Mouse (Mus musculus) intestine, embryonic 15.5 days (tissue): ENCODE data around the gene Plekho1. TPM values are rescaled to one million over a fixed set of nuclear protein-coding genes. Genes with fewer than 3 reads are reported as not detected.

Experiments used
- ATAC-seq: fragments of 200-750 bp; cut with Nextera tagmentation; 2 replicates; pipeline ENCODE4 v1.8.0; 2017; ENCODE audit warnings: moderate TSS enrichment, moderate library complexity
- H3K27ac ChIP-seq: fragments of 300-500 bp; sonication (generic); 2 replicates; pipeline ENCODE4 v1.5.1; 2015; ENCODE audit warnings: mild to moderate bottlenecking, inconsistent platforms
- H3K27me3 ChIP-seq: fragments of 300-500 bp; sonication (generic); replicated peaks from 2 replicates; pipeline ENCODE4 v1.6.1; 2015; ENCODE audit warnings: inconsistent platforms
- H3K36me3 ChIP-seq: fragments of 300-500 bp; sonication (generic); 2 replicates; pipeline ENCODE4 v1.6.1; 2015; ENCODE audit warnings: inconsistent platforms
- H3K4me1 ChIP-seq: fragments of 300-500 bp; sonication (generic); replicated peaks from 2 replicates; pipeline ENCODE4 v1.6.1; 2015; ENCODE audit warnings: inconsistent platforms
- H3K4me2 ChIP-seq: fragments of 300-500 bp; sonication (generic); replicated peaks from 2 replicates; pipeline ENCODE4 v1.6.1; 2015; ENCODE audit warnings: mild to moderate bottlenecking, inconsistent platforms
- H3K4me3 ChIP-seq: fragments of 300-500 bp; sonication (generic); replicated peaks from 2 replicates; pipeline ENCODE4 v1.5.1; 2015; ENCODE audit warnings: inconsistent platforms
- H3K9ac ChIP-seq: fragments of 300-500 bp; sonication (generic); 2 replicates; pipeline ENCODE4 v1.6.1; 2015; ENCODE audit warnings: inconsistent platforms
- H3K9me3 ChIP-seq: fragments of 300-500 bp; sonication (generic); 2 replicates; pipeline ENCODE4 v1.6.1; 2016; ENCODE audit warnings: inconsistent platforms
- WGBS: fragments of 180-500 bp; shearing (Covaris S2); methylation state at CpG from one replicate; pipeline ENCODE4 v1.1.7; 2015; 5-methylcytosine and 5-hydroxymethylcytosine counted together
- polyA plus RNA-seq: library from polyadenylated mRNA; unstranded; fragments of >200 nt; fragmentation: Nextera tagmentation; extraction: Ambion mirVana; gene quantifications from 2 replicates; pipeline ENCODE4 v1.2.1, GENCODE M21; 2015

Plekho1 gene
- polyA plus RNA-seq, 1 experiment from 2014 or later: 30.1 TPM

- no peaks in the 10 kb centered on the region for H3K4me1 ChIP-seq
- H3K9ac ChIP-seq: no peak overlapping the region
- no peak overlapping the region for H3K27ac ChIP-seq
- no peaks in the 10 kb centered on the region for H3K9me3 ChIP-seq
- no peak overlapping the region for H3K4me2 ChIP-seq
- no peaks in the 10 kb centered on the region for H3K27me3 ChIP-seq
- WGBS: 76% methylated on average over 14 of the region's 14 CpGs
- H3K36me3 ChIP-seq: no peaks in the 10 kb centered on the region
- ATAC-seq: no peak
- no peak overlapping the region for H3K4me3 ChIP-seq
Measured at GRCm38 (mm10) chr3:96000080-96000632, 4.4 kb upstream of the Plekho1 start.

- Histone ChIP-seq H3K27ac (no peak overlapping the region), H3K9me3 (no peaks in the 10 kb centered on the region), H3K27me3 (no peaks in the 10 kb centered on the region), H3K9ac (no peak overlapping the region), H3K4me1 (no peaks in the 10 kb centered on the region), H3K4me3 (no peak overlapping the region), H3K36me3 (no peaks in the 10 kb centered on the region), H3K4me2 (no peak overlapping the region)
- WGBS: 69% methylated on average over 12 of the region's 12 CpGs
- ATAC-seq: no peak
Measured at GRCm38 (mm10) chr3:95999308-96000079, 3.7 kb upstream of the Plekho1 start.

DNA sequence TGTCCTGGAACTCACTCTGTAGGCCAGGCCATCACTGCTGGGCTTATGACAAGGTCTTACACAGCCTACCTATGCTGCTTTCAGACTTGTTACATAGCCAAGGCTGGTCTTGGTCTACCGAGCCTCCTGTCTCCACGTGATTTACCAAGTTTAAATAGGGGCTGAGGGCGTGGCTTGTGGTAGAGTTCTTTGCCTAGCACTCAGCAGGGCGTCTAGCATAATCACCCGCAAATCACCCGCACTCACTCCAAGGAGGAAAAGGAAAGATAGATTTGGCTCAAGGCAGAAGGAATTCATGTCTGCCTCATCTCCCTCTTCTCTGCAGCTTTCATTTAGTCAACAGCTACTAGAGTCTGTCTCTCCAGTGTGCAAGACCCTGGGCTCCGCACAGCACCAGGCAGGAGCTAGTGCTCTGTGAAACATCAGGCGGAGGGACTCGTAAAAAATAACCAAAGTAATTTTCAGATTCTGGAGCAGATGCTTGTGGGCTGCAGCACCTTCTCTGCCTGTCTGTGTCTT, 1.5 kb upstream of the Plekho1 start:
- no peak overlapping the region for H3K9ac ChIP-seq
- no peak for ATAC-seq
- peaks cover 12% of the 10 kb centered on the region; the same call in 1 of the 2 replicates for H3K4me1 ChIP-seq
- 21% methylated on average over 9 of the region's 9 CpGs for WGBS
- 0 out of 2 replicates have a peak, but pooled peaks cover 2% of the 10 kb centered on the region for H3K36me3 ChIP-seq
- H3K9me3 ChIP-seq: no peaks in the 10 kb centered on the region
- peak overlapping the region; percentile 84 for H3K4me2 ChIP-seq
- no peaks in the 10 kb centered on the region for H3K27me3 ChIP-seq
- peak overlapping the region; percentile 6; the same call in 1 of the 2 replicates for H3K27ac ChIP-seq
- H3K4me3 ChIP-seq: 0 out of 2 replicates have a peak overlapping the region, but pooled peaks have one; percentile 77

DNA sequence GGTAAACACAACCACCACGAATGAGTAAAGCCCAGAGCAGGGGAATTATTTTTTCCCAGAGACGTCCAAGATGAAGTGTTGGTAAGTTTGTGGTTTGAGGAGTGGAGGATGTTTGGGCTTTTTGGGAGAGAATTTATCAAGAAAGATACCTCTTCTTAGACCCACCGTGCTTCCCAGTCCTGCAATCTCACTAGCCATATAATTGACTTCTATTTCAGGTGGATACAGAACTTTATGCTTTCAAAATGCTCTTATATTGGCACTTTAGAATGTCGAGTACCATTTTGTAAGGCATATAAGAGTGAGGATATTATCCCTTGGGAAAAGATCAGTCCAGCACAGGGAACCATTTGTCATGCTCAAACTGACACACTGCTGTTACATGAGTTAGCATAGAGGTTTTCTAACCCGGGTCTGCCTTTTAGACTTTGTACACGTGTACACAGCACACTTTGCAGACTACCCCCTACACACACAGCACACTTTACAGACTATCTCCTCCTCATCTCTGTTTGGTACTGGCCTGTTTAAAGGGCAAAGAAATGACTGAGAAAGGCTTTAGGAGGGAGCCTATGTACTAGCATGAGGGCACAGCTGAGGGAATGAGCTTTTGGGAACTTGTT, 761 bp upstream of the Plekho1 start:
- Histone ChIP-seq H3K9me3 (no peaks in the 10 kb centered on the region), H3K27me3 (no peaks in the 10 kb centered on the region), H3K4me2 (peak overlapping the region; percentile 84), H3K27ac (peak overlapping the region; percentile 97), H3K9ac (peak overlapping the region; percentile 81; the same call in 1 of the 2 replicates), H3K4me1 (peaks cover 14% of the 10 kb centered on the region; the same call in 1 of the 2 replicates), H3K4me3 (peak overlapping the region; percentile 77), H3K36me3 (0 out of 2 replicates have a peak, but pooled peaks cover 3% of the 10 kb centered on the region)
- 12% methylated on average over 6 of the region's 6 CpGs for WGBS
- ATAC-seq: no peak

- Histone ChIP-seq H3K4me3 (peak overlapping the region; percentile 77), H3K4me2 (peak overlapping the region; percentile 84), H3K9ac (peak overlapping the region; percentile 81), H3K36me3 (0 out of 2 replicates have a peak, but pooled peaks cover 3% of the 10 kb centered on the region), H3K27ac (peak overlapping the region; percentile 97), H3K4me1 (peaks cover 14% of the 10 kb centered on the region; the same call in 1 of the 2 replicates), H3K27me3 (no peaks in the 10 kb centered on the region), H3K9me3 (no peaks in the 10 kb centered on the region)
- WGBS: 2% methylated on average over 51 of the region's 51 CpGs
- peak; percentile 74 for ATAC-seq
Measured at GRCm38 (mm10) chr3:95994975-95995801, 613 bp downstream of the Plekho1 start.

- 0 out of 2 replicates have a peak, but pooled peaks cover 3% of the 10 kb centered on the region for H3K36me3 ChIP-seq
- peaks cover 16% of the 10 kb centered on the region; the same call in 1 of the 2 replicates for H3K4me1 ChIP-seq
- H3K4me3 ChIP-seq: peak overlapping the region; percentile 77
Measured at GRCm38 (mm10) chr3:95994381-95994846, 1.4 kb downstream of the Plekho1 start.

GRCm38 (mm10) chr3:95993881-95994280, 1.9 kb downstream of the Plekho1 start:
- no peak for ATAC-seq
- peak overlapping the region; percentile 84 for H3K4me2 ChIP-seq
- peak overlapping the region; percentile 77 for H3K4me3 ChIP-seq
- peak overlapping the region; percentile 81 for H3K9ac ChIP-seq
- peak overlapping the region; percentile 97 for H3K27ac ChIP-seq
- 20% methylated on average over 4 of the region's 4 CpGs for WGBS
- H3K4me1 ChIP-seq: peaks cover 20% of the 10 kb centered on the region; the same call in 1 of the 2 replicates
- 0 out of 2 replicates have a peak, but pooled peaks cover 3% of the 10 kb centered on the region for H3K36me3 ChIP-seq
- H3K27me3 ChIP-seq: no peaks in the 10 kb centered on the region
- H3K9me3 ChIP-seq: no peaks in the 10 kb centered on the region

More at GRCm38 (mm10) chr3:95994381-95994846, 1.4 kb downstream of the Plekho1 start:
- no peaks in the 10 kb centered on the region for H3K27me3 ChIP-seq
- H3K4me2 ChIP-seq: peak overlapping the region; percentile 84
- peak overlapping the region; percentile 81 for H3K9ac ChIP-seq
- WGBS: 17% methylated on average over 6 of the region's 6 CpGs
- 0 out of 2 replicates have a peak, but pooled peaks have one; percentile 1 for ATAC-seq
- no peaks in the 10 kb centered on the region for H3K9me3 ChIP-seq
- H3K27ac ChIP-seq: peak overlapping the region; percentile 97

DNA sequence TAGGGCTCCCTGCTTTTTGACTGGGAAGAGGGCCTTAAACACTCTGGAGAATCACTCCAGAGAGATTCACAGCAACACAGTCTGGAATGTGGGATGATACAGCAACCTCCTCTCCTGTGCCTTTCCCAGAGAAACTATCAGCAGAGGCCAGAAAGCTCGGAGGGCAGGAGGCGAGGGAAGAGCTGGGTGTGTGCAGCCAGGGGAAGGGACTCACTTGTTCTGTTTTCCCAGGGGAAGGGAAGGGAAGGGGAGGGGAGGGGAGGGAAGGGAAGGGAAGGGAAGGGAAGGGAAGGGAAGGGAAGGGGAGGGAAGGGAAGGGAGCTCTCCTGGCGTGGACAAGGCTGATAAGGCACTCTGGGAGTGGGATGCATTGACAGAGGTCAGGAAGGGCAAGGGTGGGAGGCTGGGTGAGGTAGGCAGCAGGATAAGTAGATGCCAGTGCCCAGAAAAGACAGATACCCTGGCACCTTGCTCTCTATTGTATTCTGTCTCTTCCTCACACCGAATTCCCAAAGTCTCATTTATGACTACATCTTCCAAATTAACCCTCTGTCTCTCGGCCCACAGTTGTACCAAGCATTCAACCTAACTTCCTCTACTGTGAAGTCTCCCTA, 2.7 kb downstream of the Plekho1 start:
- Histone ChIP-seq H3K4me1 (peaks cover 28% of the 10 kb centered on the region; the same call in 1 of the 2 replicates), H3K4me3 (peak overlapping the region; percentile 77), H3K36me3 (0 out of 2 replicates have a peak, but pooled peaks cover 3% of the 10 kb centered on the region), H3K27me3 (no peaks in the 10 kb centered on the region), H3K27ac (0 out of 2 replicates have a peak overlapping the region, but pooled peaks have one; percentile 97), H3K9ac (peak overlapping the region; percentile 81; the same call in 1 of the 2 replicates), H3K9me3 (no peaks in the 10 kb centered on the region), H3K4me2 (peak overlapping the region; percentile 84)
- ATAC-seq: no peak
- 35% methylated on average over 5 of the region's 5 CpGs for WGBS

- Histone ChIP-seq H3K27me3 (no peaks in the 10 kb centered on the region), H3K9ac (no peak overlapping the region), H3K27ac (no peak overlapping the region), H3K4me3 (no peak overlapping the region), H3K36me3 (peaks cover 3% of the 10 kb centered on the region; the same call in 1 of the 2 replicates), H3K4me2 (no peak overlapping the region), H3K4me1 (peaks cover 41% of the 10 kb centered on the region), H3K9me3 (no peaks in the 10 kb centered on the region)
- WGBS: 78% methylated on average over 12 of the region's 12 CpGs
- ATAC-seq: no peak
Measured at GRCm38 (mm10) chr3:95990413-95990941, 5.3 kb downstream of the Plekho1 start.

- no peak overlapping the region for H3K4me2 ChIP-seq
- ATAC-seq: no peak
- H3K9me3 ChIP-seq: no peaks in the 10 kb centered on the region
- H3K4me3 ChIP-seq: no peak overlapping the region
- H3K4me1 ChIP-seq: peaks cover 50% of the 10 kb centered on the region
- H3K27me3 ChIP-seq: no peaks in the 10 kb centered on the region
- H3K9ac ChIP-seq: no peak overlapping the region
- H3K27ac ChIP-seq: peak overlapping the region; percentile 51
- WGBS: 36% methylated on average over 10 of the region's 10 CpGs
- peaks cover 3% of the 10 kb centered on the region; the same call in 1 of the 2 replicates for H3K36me3 ChIP-seq
Measured at GRCm38 (mm10) chr3:95988969-95989368, 6.8 kb downstream of the Plekho1 start.
